Mouse (Mus musculus) ES-E14 (cell line): Measurements from ENCODE around the gene Nudt13.

Source experiments
- CHD2 ChIP-seq: IDR thresholded peaks from 2 replicates; pipeline ENCODE4 v1.6.1; 2014; ENCODE audit warnings: mild to moderate bottlenecking, low read depth, low read length, inconsistent platforms
- HCFC1 ChIP-seq: IDR thresholded peaks from 2 replicates; pipeline ENCODE4 v1.6.1; 2012; ENCODE audit warnings: low read length, inconsistent platforms, borderline replicate concordance; ENCODE audit not compliant: insufficient read depth
- MAFK ChIP-seq: IDR thresholded peaks from 2 replicates; pipeline ENCODE4 v1.6.1; 2014; ENCODE audit warnings: mild to moderate bottlenecking, low read depth, low read length, inconsistent platforms; ENCODE audit not compliant: insufficient read depth
- ZNF384 ChIP-seq: IDR thresholded peaks from 2 replicates; pipeline ENCODE4 v1.6.1; 2012; ENCODE audit warnings: low read depth, low read length, inconsistent platforms

DNA sequence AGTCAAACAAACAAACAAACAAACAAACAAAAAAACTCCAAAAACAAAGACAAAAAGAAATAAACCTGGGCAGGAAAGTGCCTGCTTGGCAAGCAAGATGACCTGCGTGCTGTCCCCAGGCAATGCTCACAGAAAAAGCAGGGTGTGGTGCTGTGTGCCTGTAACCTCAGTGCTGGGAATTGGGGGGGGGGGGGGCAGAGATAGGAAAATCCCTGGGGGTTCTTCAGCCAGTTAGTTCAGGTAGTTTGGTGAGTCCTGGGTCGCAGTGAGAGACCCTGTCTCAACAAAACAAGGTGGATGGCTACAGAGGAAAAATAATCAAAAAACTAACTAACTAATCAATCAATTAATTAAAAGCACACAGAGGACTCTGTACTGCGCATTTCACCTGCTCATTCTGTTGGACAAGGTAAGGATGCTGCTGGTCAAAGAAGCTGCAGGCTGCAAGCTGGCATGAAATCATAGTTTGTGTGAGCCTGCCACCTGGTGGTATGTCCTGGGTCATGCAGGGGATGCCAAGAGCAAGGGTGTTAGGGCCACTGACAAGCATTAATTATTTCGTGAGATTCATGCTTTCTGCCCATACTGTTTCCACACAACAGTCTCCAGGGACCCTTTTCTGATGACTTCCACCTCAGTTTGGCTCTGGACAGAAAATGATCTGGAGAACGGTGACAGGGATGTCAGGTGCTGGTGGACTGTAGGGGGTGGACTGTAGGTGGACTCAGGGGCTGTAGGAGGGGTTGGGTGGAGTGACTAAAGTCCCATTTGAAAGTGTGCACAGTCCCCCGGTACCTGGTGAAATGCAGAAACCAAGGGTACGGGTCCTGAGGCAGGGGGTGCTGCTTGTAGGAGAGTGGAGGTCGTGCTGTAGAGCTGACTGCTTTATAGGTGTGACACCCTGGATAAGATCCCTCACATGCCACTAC is 36.0 kb upstream of the Nudt13 start:
- TF ChIP-seq ZNF384 (0 out of 2 replicates have a peak, but pooled peaks have one; percentile 11), HCFC1 (no peak), CHD2 (no peak), MAFK (peak; percentile 54; the same call in 1 of the 2 replicates)
